Mouse (Mus musculus) erythroblast, adult 5-6 weeks (primary cell): Measurements from ENCODE around the gene Jund. TPM values are rescaled to one million over a fixed set of nuclear protein-coding genes. Genes with fewer than 3 reads are reported as not detected.

Experiments used
- ATAC-seq: replicated peaks from 2 replicates; pipeline ENCODE4 v1.8.0; 2016; ENCODE audit warnings: moderate number of reproducible peaks, mild to moderate bottlenecking, moderate TSS enrichment, inconsistent platforms; ENCODE audit not compliant: poor library complexity, low FRiP score, severe bottlenecking
- total RNA-seq, 2 experiments: library from RNA; stranded (forward) in 1 of 2; stranded (reverse) in 1 of 2; fragments of 150-400 nt in 1 of 2; fragments of 200-764, 138-1000 nt in 1 of 2; gene quantifications; 2 replicates each; pipeline versions ENCODE4 v1.2.3 to v1.2.4; 2015 to 2017; ENCODE audit warnings: low replicate concordance in 2 of 2

The Jund gene
- total RNA-seq, 2 experiments from 2014 or later, result 29.2 to 52.2 TPM

GRCm38 (mm10) chr8:70673079-70673856, 25.5 kb upstream of the Jund start, which contains the start of gene Lsm4:
Gene Lsm4, plus strand, starts transcription at chr8:70673248.
- ATAC-seq, result peak; percentile 83

- no peak for ATAC-seq
Measured at GRCm38 (mm10) chr8:70674109-70674508, 24.6 kb upstream of the Jund start.

DNA sequence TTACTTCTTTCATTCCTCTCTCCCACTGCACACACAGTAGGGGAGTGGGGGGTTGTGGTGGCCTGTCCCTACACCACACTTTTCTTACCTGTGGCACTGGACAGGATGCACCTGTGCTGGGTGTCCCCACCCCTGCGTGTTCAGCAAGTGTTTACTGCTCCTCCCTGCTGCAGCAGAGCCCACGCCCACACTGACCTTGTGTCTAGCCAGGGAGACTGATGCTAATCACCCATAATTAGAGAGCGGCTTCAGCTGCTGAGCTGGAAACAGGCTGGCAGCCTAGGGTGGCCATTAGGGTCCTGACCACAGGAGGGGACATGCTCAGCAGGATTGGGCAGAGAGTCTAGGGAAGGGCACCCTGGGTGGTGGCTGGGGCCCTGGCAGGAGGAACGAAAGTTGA, 24.0 kb upstream of the Jund start:
- ATAC-seq, result peak; percentile 42

GRCm38 (mm10) chr8:70675336-70675735, 23.4 kb upstream of the Jund start:
- no peak for ATAC-seq

DNA sequence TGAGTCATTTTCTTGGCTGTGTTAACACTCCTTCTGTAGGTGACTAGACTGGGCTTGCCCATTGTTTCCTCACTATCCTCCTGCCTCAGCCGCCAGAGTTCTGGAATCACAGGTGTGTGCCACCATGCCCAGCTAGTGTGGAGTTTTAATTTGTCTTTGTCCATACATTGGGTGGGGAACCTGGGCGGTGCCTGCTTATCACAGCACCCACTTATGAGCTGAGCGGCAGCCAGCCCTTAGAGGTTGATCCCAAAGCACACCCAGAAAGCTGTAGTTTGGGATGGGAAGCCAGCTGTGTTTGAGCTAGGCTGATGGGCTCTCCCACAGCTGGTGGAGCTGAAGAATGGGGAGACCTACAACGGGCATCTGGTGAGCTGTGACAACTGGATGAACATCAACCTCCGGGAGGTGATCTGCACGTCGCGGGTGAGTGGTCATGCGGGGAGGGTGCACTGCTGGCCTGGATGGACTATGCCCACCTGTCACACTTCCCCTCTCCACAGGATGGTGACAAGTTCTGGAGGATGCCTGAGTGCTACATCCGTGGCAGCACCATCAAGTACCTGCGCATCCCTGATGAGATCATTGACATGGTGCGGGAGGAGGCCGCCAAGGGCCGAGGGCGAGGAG, 21.2 kb upstream of the Jund start:
- no peak for ATAC-seq

- no peak for ATAC-seq
Measured at GRCm38 (mm10) chr8:70678679-70679078, 20.1 kb upstream of the Jund start.

DNA sequence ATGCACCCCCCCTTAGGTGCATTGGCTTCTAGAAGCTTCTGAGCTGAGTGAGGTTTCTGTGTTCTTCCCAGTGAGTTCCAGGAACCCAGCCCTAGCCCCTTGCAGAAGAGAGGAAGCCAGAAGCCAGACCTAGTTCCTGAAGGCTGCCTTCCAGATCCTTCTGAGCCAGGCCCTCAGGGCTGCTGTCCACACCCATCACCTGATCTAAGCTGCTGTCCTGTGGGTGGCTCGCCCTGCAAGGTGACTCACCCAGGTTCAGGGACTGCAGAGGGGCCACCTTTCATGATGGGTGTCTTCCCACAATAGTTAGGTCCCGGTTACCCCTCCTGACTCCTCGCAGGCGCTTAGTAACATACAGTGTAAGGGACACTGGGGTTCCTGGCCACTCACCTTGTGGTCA, 19.3 kb upstream of the Jund start:
- no peak for ATAC-seq

- no peak for ATAC-seq
Measured at GRCm38 (mm10) chr8:70680039-70680438, 18.7 kb upstream of the Jund start.

DNA sequence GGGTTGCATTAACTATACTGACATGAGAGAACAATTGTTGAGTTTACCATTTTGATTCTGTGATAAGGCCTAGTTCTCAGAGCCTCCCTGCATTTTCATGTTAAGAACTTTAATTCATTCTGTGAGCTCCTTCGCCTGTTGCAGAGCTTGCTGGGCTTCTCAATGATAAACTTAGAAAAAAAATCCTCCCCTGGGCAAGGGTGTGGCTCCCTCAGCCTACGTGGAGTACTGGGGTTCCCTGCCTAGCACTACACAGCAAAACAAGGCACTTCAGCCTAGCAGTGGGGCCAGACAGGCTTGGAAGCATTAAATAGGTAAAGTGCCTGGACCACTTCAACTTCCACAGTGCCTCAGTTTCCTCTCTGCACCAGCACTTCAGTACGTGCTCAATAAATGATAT, 17.3 kb upstream of the Jund start:
- ATAC-seq, result no peak

GRCm38 (mm10) chr8:70682193-70682592, 16.6 kb upstream of the Jund start:
- ATAC-seq, result no peak

GRCm38 (mm10) chr8:70682692-70683091, 16.1 kb upstream of the Jund start:
- ATAC-seq, result no peak

- ATAC-seq, result no peak
Measured at GRCm38 (mm10) chr8:70684291-70684690, 14.5 kb upstream of the Jund start.

DNA sequence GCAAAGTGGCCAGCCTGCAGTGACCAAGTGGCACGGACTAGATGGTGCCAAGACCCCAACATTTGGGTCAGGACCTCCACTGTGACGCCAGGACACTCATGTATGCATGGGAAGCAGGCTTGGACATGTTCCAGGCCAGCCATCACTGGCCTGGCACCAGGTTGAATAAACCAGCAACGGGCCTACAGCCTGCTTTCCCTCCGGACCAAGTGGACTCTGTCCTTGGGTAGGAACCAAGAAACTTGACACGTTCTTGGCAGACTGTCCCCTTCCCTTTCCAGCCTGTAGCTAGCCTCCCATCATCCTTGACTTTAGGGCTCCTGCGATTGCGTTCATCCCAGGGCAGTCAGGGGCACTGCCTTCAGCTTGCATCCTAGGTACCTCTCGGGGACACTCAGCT, 11.2 kb upstream of the Jund start:
- no peak for ATAC-seq

- ATAC-seq, result no peak
Measured at GRCm38 (mm10) chr8:70688136-70688535, 10.6 kb upstream of the Jund start.

DNA sequence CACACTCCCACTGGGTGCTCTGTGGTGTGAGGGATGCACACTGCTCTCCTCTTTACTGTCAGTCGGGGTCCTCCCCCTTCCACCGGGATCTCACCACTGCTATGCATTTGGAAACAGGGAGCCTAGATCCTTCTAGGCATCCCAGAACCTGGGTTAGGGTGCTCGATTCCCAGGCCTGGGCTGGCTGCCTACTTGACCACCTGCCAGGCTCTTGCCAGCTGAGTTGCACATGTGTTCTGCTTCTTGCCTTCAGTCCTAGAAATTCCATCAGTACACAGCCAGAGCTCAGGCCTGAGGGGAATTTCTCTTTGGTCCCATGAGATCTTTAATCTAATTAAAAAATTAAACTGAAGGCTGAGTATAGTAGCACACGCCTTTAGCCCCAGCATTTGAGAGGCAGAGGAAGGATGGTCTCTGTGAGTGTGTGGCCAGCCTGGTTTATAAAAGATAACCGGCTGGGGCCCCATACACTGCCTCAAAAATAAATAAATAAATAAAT, 8.8 kb upstream of the Jund start:
- ATAC-seq, result no peak

GRCm38 (mm10) chr8:70691230-70691629, 7.5 kb upstream of the Jund start:
- no peak for ATAC-seq

DNA sequence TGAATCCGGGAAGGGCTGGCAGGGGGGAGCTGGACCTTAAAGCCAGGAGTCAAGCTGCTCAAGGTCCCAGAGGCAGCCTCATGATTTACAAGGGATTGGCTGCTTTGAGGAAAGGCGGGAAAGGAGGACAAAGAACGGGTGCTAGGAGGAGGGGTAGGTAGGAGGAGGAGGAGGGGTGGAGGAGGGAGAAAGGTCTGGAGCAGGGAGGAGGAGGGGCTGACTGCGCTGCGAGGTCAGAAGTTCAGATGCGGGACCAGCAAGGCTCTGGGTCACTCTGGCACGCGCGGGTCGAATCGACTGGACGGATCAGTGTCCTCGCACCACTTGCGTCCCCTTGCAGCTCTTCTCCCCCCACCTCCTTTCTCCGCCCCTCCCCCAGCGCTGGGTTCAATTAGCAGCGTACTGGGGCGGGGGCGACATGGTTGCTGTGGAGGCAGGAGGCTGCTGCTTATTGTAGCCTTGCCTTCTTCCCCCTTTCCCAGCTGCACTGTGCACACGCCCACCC, 7.0 kb upstream of the Jund start:
- ATAC-seq, result no peak

GRCm38 (mm10) chr8:70693636-70694035, 5.1 kb upstream of the Jund start:
- ATAC-seq, result no peak

DNA sequence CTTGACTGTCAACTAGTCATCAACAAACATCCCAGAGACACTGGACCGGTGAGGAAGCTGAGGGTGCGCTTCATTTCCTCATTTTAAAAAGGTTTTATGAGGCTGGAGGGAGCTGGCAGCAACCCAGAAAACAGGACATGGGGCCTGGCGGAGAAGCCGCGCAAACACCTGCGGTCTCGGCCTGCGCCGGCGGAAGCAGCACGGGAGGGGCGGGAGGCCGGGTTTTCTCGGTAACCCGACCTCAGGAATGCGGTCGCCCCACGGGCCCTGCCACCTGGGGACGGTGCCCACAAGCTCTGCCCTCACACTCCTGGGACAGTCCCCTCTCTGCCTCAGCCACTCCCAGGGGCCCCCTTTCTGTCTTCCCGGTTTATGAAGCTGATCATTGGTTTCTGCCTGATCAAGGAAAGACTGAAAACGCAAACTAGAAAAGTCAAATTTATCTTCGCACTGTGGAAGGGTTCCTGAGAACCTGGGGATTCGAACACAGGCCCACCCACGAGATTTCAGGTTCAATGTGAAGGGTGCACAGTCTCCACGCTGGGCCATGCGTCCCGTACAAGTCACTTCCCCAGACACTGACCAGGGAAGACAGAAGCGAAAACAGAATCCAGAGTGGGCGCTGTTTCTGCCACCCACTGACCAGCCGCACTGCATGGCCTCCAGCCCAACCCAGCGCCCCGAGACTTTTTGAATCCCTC, 3.3 kb upstream of the Jund start:
- 0 out of 2 replicates have a peak, but pooled peaks have one; percentile 3 for ATAC-seq
